Mouse (Mus musculus) liver, embryonic 16.5 days (tissue): ENCODE measurements around the gene Brd3os. TPM values are rescaled to one million over a fixed set of nuclear protein-coding genes. Genes with fewer than 3 reads are reported as not detected.
A peak's percentile ranks its signal among the peaks of the same experiment; 100 is the strongest.

Source experiments
- ATAC-seq: fragments of 200-750 bp; cut with Nextera tagmentation; 2 replicates; pipeline ENCODE4 v1.8.0; 2017; ENCODE audit warnings: low read depth, mild to moderate bottlenecking, moderate number of reproducible peaks, moderate library complexity
- H3K27ac ChIP-seq: fragments of 300-500 bp; sonication (generic); 2 replicates; pipeline ENCODE4 v1.5.1; 2014; ENCODE audit warnings: mild to moderate bottlenecking, low read length
- H3K27me3 ChIP-seq: fragments of 300-500 bp; sonication (generic); 2 replicates; pipeline ENCODE4 v1.6.1; 2014; ENCODE audit warnings: low read depth, low read length, mixed read lengths; ENCODE audit not compliant: control insufficient read depth, insufficient read depth
- H3K36me3 ChIP-seq: fragments of 300-500 bp; sonication (generic); 2 replicates; pipeline ENCODE4 v1.6.1; 2014; ENCODE audit warnings: mild to moderate bottlenecking; ENCODE audit not compliant: control insufficient read depth, insufficient read depth
- H3K4me1 ChIP-seq: fragments of 300-500 bp; sonication (generic); 2 replicates; pipeline ENCODE4 v1.6.1; 2014; ENCODE audit warnings: low read depth, low read length, mixed read lengths; ENCODE audit not compliant: control insufficient read depth
- H3K4me2 ChIP-seq: fragments of 300-500 bp; sonication (generic); 2 replicates; pipeline ENCODE4 v1.6.1; 2014; ENCODE audit warnings: low read depth, low read length, mixed read lengths
- H3K4me3 ChIP-seq: fragments of 300-500 bp; sonication (generic); 2 replicates; pipeline ENCODE4 v1.5.1; 2014; ENCODE audit warnings: low read depth, mild to moderate bottlenecking, low read length
- H3K9ac ChIP-seq: fragments of 300-500 bp; sonication (generic); 2 replicates; pipeline ENCODE4 v1.6.1; 2014; ENCODE audit warnings: low read depth, low read length
- H3K9me3 ChIP-seq: fragments of 300-500 bp; sonication (generic); replicated peaks from 2 replicates; pipeline ENCODE4 v1.6.1; 2016; ENCODE audit warnings: low read length; ENCODE audit not compliant: control insufficient read depth
- WGBS: fragments of 180-500 bp; shearing (Covaris S2); extraction: QIAGEN DNeasy Blood & Tissue Kit; methylation state at CpG from one replicate; pipeline ENCODE4 v1.1.7; 2014; ENCODE audit not compliant: insufficient replicate concordance; 5-methylcytosine and 5-hydroxymethylcytosine counted together
- polyA plus RNA-seq: library from polyadenylated mRNA; unstranded; fragments of >200 nt; fragmentation: Nextera tagmentation; extraction: Ambion mirVana; gene quantifications from 2 replicates; pipeline ENCODE4 v1.2.1, GENCODE M21; 2015

Gene Brd3os
- polyA plus RNA-seq, 1 experiment from 2014 or later: 0.67 TPM

DNA sequence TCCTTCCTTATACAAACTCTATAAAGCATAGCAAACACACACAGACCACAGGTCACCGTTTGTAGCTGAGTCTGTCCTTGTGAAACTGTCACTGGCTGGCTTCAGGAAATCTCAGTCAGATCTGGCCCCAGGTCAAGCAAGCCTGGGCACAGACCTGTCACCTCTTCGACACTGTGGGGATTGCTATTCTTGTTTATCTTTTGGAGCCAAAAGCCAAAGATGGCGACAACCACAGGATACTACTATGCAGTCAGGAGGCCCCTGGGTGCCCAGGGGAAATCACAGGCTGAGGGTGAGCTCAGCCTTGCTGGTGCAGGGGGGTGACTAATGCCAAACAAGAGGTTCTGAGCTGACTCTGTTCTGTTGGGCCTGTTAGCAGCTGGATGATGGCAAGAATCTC lies 25.7 kb upstream of the Brd3os start:
- Histone ChIP-seq H3K27ac (peak overlapping the region; percentile 32; the same call in 1 of the 2 replicates), H3K4me2 (no peak overlapping the region)
- peak; percentile 25; the same call in 1 of the 2 replicates for ATAC-seq

DNA sequence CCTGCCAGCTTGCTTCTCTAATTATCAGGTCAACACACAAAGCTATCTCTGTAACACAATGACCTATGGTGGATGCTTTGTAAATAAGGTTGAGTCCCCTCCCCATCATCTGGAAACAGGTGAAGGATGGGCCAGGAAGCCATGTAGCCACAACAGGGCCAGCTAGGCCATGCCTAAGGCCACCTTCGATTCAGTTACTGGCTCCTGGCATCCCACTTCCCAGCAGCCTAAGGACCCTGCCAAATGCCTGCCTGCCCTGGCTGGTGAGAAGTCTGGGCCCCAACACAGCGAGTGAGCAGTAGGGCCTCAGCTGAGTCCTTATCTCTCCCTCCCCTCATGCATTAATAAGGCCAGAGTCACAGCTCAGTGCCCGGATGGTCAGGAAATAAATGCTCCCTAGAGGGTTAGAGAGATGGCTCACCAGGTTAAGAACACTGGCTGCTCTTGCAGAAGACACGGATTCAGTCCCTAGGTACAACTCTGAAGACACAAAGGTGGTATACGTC lies 24.4 kb upstream of the Brd3os start:
- Histone ChIP-seq H3K36me3 (no peaks in the 10 kb centered on the region), H3K27me3 (no peaks in the 10 kb centered on the region), H3K4me1 (peaks cover 50% of the 10 kb centered on the region), H3K9me3 (no peaks in the 10 kb centered on the region), H3K9ac (0 out of 2 replicates have a peak overlapping the region, but pooled peaks have one; percentile 19), H3K27ac (no peak overlapping the region), H3K4me3 (no peak overlapping the region), H3K4me2 (no peak overlapping the region)
- WGBS: 30% methylated on average over 5 of the region's 5 CpGs
- ATAC-seq: peak; percentile 38

More for the DNA sequence above, 25.7 kb upstream of the Brd3os start:
- 4% methylated on average over 3 of the region's 3 CpGs for WGBS
- Histone ChIP-seq H3K27me3 (no peaks in the 10 kb centered on the region), H3K9me3 (no peaks in the 10 kb centered on the region), H3K36me3 (no peaks in the 10 kb centered on the region), H3K9ac (no peak overlapping the region), H3K4me3 (no peak overlapping the region), H3K4me1 (peaks cover 61% of the 10 kb centered on the region)

DNA sequence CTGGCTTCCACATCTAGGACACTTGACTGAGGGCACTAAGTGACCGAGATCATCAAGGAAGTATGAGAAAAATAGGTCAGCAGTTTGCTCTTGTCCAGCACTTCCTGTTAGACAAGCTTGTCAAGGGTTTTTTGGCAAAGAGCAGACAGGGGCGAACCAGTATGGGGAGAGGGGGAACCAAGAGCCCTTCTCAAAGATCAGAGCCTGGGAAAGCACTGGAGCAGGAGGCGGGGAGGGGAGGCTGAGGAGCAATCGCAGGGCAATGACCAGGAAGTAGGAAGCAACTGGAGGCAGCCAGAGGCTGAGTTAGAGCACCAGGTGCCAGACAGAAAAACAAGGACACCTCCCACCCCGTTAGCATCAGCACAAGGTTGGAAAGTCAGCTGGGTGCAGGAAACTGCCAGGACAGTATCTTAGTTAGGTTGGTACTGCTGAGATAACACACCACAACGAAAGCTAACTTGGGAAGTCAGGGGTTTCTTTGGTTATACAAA lies 23.5 kb upstream of the Brd3os start:
- no peaks in the 10 kb centered on the region for H3K36me3 ChIP-seq
- 19% methylated on average over 6 of the region's 6 CpGs for WGBS

DNA sequence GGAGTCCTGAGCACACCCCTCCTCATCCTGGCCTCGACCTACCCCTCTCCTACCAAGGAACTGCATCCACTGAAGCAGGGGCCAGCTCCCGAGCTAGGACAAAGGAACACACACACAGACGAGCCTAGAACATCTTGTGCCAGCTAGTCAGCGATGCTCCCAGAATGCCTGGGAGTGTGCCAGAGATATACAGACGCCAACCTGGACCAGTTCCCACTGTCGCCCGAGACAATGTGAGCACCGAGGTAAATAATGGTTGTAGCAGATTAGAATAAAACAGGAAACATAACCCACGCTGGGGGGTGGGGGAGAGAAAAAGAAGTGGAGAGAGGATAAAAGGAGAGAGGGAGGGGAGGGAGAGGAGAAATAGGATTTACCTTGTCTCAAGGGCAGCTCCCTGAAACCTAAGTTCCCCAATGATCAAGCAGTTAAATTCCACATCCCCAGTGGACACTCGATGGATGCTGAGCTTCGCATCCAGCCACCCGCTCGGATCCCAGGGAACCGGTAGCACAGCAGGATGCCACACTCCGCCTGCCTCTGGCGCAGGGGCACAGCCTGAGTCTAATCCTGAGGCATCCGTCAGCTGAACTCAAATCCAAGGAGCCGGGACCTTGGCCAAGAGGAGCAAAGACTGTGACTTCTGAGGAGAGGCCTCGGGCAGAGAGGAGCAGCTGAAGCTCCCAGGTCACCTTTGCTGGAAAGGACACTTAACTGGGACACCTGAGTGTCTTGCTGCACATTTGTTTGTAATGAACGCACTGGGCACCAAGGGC lies 20.6 kb upstream of the Brd3os start:
- Histone ChIP-seq H3K4me3 (no peak overlapping the region), H3K4me1 (peaks cover 42% of the 10 kb centered on the region)
- 64% methylated on average over 20 of the region's 20 CpGs for WGBS

More for the DNA sequence above, 23.5 kb upstream of the Brd3os start:
- no peak overlapping the region for H3K4me3 ChIP-seq
- H3K9ac ChIP-seq: no peak overlapping the region
- peak; percentile 35 for ATAC-seq
- H3K9me3 ChIP-seq: no peaks in the 10 kb centered on the region
- no peaks in the 10 kb centered on the region for H3K27me3 ChIP-seq
- peaks cover 52% of the 10 kb centered on the region for H3K4me1 ChIP-seq
- H3K4me2 ChIP-seq: no peak overlapping the region
- no peak overlapping the region for H3K27ac ChIP-seq

DNA sequence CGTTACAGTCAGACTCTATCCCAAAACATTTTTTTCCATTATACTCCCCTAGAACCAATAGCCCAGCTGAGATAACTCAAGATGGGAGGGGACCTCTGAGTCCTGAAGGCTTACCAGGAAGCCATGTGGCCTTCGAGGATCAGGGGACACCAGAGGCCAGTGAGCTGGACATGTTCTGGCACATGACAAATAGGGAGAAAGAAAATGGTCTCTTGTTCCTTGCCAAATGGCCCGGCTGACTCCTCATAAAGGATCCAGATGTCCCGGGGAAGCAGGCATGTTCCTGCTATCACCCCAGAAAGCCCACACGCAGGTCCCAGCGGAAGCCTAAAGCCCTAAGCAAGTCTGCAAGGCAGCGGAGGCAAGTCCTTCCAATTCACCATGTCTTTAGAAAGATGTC lies 18.5 kb upstream of the Brd3os start:
- no peak for ATAC-seq
- H3K9ac ChIP-seq: no peak overlapping the region
- no peaks in the 10 kb centered on the region for H3K36me3 ChIP-seq
- no peak overlapping the region for H3K4me2 ChIP-seq
- peaks cover 33% of the 10 kb centered on the region for H3K4me1 ChIP-seq
- no peak overlapping the region for H3K27ac ChIP-seq
- H3K4me3 ChIP-seq: no peak overlapping the region
- peaks cover 28% of the 10 kb centered on the region for H3K27me3 ChIP-seq
- no peaks in the 10 kb centered on the region for H3K9me3 ChIP-seq
- WGBS: 71% methylated on average over 7 of the region's 7 CpGs

More for the DNA sequence above, 20.6 kb upstream of the Brd3os start:
- no peak for ATAC-seq
- Histone ChIP-seq H3K9me3 (no peaks in the 10 kb centered on the region), H3K36me3 (no peaks in the 10 kb centered on the region), H3K27ac (no peak overlapping the region), H3K4me2 (no peak overlapping the region), H3K9ac (no peak overlapping the region), H3K27me3 (peaks cover 25% of the 10 kb centered on the region)

DNA sequence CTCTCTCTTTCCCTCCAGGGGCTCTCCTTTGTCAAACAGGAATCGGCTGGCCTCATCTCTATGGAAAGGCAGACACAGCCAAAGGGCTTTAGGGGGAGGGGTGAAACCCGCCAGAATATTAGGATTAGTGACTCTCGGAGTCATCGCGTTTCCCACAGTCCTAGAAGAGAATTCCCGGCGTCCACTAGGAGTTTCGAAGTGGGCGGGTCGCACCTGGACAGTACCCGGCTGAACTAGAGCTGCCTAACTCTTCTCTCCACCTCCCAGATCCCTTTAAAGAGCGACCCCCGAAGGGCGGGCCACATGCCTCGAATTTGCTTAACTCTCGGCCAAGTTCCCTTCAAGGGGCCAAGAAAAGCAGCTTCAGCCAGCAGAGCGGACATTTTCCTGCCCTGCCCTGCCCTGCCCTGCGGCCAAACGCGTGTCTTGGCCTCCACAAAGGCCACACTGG lies 16.9 kb upstream of the Brd3os start:
- no peak for ATAC-seq

DNA sequence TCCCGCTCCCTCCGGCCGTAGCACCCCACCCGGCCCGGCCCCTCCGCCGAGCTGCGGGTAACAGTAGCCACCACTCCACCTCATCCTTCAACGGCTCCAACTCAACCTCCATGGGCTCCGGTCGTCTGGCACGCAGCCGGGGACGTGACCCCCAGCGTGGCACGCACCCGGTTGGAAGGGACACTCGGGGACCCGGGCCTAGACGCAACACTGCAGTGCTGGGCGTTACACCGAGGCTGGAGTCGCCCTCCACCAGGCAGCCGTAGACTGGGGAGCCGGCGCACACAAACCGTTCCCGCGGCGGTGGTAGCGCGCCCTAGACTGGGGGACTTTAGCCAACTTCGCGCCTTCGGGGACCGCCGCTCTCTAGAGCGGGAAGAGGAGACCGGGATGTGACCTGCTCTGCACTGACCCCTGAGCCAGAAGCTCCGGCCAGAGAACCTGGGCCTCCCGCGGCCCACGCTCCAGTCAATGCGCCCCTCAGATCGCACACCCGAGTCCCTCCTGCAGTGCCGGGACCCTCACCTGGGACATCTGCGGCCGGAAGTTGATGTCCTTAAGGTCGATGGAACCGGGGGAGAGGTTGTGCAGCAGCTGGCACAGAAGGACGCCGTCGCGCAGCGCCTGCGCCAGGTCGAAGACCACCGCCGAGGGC lies 16.2 kb upstream of the Brd3os start:
- Histone ChIP-seq H3K4me2 (peak overlapping the region; percentile 97), H3K9me3 (no peaks in the 10 kb centered on the region), H3K4me1 (peaks cover 25% of the 10 kb centered on the region), H3K27me3 (peaks cover 28% of the 10 kb centered on the region), H3K27ac (peak overlapping the region; percentile 73), H3K36me3 (no peaks in the 10 kb centered on the region), H3K9ac (peak overlapping the region; percentile 72), H3K4me3 (peak overlapping the region; percentile 77)
- whole genome bisulfite sequencing: under 1% methylated on average over 60 of the region's 60 CpGs
- ATAC-seq: no peak

More for the DNA sequence above, 16.9 kb upstream of the Brd3os start:
- Histone ChIP-seq H3K9me3 (no peaks in the 10 kb centered on the region), H3K9ac (no peak overlapping the region), H3K4me1 (peaks cover 25% of the 10 kb centered on the region), H3K27ac (no peak overlapping the region), H3K4me3 (peak overlapping the region; percentile 77), H3K36me3 (no peaks in the 10 kb centered on the region), H3K27me3 (peaks cover 28% of the 10 kb centered on the region), H3K4me2 (peak overlapping the region; percentile 97)
- 6% methylated on average over 20 of the region's 20 CpGs for WGBS

- H3K27ac ChIP-seq: peak overlapping the region; percentile 73
- peak overlapping the region; percentile 77 for H3K4me3 ChIP-seq
- H3K36me3 ChIP-seq: no peaks in the 10 kb centered on the region
- peak overlapping the region; percentile 72 for H3K9ac ChIP-seq
- H3K4me2 ChIP-seq: peak overlapping the region; percentile 97
- under 1% methylated on average over 61 of the region's 64 CpGs for WGBS
- H3K4me1 ChIP-seq: peaks cover 25% of the 10 kb centered on the region
- peak; percentile 75 for ATAC-seq
- no peaks in the 10 kb centered on the region for H3K9me3 ChIP-seq
- H3K27me3 ChIP-seq: peaks cover 28% of the 10 kb centered on the region
These were observed 15.7 kb upstream of the Brd3os start for GRCm38 (mm10) chr2:27426406-27426854.
